Mouse (Mus musculus) layer of hippocampus, postnatal 10 days (tissue): ENCODE measurements around the gene Snap23. TPM values are rescaled to one million over a fixed set of nuclear protein-coding genes. Genes with fewer than 3 reads are reported as not detected.
A peak's percentile ranks its signal among the peaks of the same experiment; 100 is the strongest.

Experiments
- DNase-seq, 2 experiments: peaks; one replicate each; pipeline ENCODE4 v3.0.0; 2021; ENCODE audit warnings: low spot score in 2 of 2
- total RNA-seq, 2 experiments: library from RNA; stranded (reverse); gene quantifications; 2 replicates each; pipeline ENCODE4 v1.2.3; 2021

Snap23 gene
- total RNA-seq, 2 experiments from 2014 or later = 18.3 to 18.8 TPM

DNA sequence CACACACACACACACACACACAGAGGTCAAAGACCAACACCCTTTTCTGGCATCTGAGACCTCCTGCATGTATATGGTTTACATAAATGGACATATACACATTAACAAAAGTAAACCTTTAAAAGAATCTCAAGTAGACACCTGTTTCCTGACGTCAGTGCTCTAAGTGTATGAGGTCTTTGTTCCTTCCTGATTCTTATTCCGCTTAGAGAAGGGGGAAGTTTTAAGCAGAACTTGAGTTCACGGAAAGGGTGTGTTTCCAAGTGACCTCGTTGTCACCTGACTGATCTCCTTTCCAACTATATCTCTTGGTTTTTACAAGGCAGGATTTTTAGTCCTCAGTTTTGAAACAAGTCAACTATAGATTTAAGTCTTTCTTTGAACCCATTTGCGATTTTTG, 10.8 kb downstream of the Snap23 start:
- DNase-seq = no peak

DNA sequence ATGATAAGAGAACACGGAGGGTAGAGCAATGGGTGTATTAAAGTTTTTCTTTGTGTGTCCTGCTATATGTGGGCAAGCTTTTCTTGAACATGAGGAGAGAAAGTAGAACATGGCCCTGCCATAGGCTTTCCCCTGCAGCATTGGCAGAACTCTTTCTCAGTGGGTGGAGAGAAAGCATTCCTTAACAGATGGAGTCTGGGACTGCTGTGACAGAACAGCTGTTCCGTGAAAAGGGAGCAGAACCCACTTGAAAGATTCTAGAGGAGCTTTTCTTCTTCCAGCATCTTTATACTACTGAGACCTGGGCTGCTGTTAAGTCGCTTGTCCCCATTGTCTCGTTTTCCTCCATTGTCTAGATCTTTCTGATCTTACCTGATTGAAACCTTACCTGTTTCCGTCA, 22.3 kb downstream of the Snap23 start:
- no peak for DNase-seq

- DNase-seq = no peak
Measured at GRCm38 (mm10) chr2:120592227-120592626, 24.8 kb downstream of the Snap23 start.

DNA sequence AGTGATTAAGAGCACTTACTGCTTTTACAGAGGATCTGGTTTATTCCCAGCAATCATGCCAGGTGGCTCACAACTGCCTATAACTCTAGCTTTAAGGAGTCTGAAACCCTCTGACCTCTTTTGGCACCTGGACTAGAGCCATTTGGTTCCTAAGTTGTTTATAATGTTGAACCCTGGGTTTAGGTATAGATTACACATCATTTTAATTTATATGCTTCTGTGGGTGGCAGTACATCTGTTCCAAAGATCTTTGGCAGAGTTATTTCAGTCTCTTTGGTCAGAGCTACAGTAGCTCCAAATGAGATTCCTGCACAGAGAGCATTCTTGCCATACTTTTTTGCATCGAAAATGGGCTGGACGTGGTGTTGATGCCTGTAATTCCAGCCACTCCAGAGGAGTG, 30.3 kb downstream of the Snap23 start:
- DNase-seq = no peak

DNA sequence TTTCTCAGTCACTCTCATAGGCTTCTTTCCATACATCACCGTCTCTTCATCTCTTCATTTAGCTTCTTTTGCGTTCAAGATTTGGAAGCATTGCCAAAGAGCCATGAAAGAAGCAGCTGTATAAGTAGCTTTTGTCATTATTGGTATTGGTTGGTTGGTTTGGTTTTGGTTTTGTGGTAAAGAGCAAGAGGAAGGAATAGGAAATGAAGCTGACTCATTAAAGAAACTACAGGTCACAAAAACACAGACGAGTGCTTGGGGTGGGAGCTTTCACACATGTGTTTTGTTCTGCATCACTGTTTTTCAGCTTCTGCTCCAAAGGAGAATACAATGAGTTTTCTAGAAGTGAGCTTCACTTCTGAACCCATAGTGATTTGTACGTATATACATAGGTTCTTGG, 32.0 kb downstream of the Snap23 start:
- DNase-seq = no peak

- no peak for DNase-seq
Measured at GRCm38 (mm10) chr2:120606021-120606690, 38.7 kb downstream of the Snap23 start.

DNA sequence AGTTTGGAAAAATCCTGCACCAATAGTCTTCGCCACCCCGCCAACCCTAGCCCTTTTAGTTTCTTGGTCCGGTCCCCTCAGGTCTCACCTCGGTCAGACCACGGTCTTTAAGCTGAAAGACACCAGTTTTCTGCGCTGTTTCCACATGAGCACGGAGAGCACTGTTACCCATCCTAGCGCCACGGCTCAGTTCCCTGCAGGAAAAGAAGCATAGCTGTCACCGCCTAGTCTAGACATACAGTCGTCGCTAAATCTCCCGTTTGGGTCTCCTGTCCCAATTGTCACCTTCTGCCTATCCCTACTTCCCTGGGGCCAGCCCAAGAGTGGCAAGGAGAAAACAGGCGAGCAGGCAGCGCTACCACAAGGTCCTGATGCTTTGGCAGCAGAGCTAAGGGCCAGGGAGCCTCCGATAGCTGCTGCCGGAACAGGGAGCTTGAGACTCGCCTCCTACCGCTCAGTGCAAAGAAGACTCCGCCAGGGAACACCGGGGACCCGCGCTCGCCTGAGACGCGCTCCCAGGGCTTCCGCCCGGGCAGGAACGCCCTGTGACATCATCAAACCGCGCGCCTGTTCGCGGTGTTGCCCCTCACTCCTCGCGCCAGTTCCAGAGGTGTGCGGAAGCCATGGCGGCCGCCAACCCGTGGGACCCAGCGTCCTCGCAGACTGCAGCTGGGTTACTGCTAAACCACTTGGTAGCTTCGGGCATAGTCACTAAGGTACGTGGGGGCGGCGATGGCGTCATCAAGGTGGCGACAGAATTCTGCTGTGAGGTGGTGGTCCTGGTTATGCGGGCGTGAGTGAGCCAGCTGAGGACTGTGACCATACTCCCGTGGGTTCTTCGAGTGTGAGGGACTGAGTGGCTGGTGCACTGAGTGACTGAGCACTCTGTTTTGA, 41.6 kb downstream of the Snap23 start, which contains the start of the genes Haus2 and Lrrc57:
Gene Haus2 (plus strand): TSS at position 554 of the 894 bp plus-strand sequence.
Gene Lrrc57 (minus strand): TSS at position 691 of the 894 bp plus-strand sequence.
- DNase-seq = peak; percentile 93 to 94

- DNase-seq = no peak
Measured at GRCm38 (mm10) chr2:120616279-120617163, 49.0 kb downstream of the Snap23 start.

DNA sequence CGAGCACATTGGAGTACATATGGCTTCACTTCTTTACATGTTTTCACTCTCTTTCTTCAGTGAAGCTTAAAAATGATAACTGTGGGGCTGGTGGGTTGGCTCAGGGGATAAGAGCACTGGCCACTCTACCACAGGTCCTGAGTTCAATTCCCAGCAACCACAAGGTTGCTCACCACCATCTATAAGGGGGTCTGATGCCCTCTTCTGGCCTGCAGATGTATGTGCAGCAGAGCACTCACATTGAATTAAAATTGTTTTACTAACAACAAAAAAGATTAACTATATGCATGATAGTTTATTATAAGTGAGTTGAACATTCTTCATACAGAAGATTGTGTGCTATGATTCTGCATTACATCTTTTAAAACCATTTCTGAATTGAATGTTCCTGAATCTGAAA, 52.1 kb downstream of the Snap23 start:
- DNase-seq = no peak

DNA sequence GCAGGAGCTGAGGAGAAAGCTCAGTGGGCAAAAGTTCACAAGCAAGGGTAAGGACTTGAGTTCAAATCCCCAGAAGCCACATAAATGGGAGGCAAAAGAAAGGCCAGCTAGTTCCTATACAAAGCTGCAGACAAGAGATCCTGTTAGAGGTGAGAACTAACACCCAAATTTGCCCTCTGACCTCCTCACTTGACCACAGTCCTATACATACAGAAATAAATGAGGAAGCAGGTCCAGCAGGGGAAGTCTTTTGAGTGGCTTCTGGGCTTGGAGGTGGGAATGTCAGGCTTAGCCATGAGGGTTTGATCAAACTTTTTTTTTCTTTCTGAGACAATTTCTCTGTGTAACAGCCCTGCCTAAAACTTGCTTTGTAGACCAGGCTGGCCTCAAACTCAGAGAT, 55.4 kb downstream of the Snap23 start:
- no peak for DNase-seq

- no peak for DNase-seq
Measured at GRCm38 (mm10) chr2:120628076-120628865, 60.8 kb downstream of the Snap23 start.

DNA sequence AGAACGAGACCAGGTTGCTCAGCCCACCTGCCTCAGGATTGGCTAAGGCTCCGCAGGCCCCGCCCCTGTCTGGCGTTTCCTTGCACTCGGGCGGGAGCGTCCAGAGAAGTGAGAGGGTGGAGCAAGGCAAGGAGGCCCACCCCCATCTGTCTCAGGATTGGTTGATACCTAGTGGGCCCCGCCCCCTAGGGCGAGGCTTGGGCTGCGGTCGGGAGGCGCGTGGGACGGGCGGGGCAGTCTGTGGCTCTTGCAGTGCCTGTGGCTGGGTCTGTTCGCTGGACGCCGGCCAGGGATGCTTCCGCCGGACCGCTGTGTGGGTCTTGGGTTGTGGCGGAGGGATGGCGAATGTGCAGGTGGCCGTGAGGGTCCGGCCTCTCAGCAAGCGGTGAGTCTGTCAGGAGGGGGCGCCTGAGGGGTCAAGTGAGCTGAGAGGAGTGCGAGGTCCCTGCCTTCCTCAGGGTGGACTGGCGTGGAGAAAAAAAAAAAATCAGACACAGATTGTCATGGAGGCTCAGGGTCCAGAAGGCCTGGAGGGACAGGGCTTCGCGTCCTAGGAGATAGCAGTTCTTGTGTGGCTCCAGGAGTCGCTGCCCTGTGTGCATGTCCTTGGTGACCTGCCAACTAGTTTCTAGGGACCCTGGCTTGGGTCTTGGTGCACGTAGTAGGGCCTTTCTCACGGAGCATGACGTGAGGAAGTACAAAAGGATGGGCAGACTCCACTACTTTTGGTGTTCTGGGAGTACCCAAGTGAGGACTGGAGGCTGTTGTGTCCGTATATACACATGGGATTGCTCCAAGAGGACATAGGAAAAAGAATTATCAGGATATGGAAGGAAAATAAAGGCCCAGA, 61.6 kb downstream of the Snap23 start, which contains the start of gene Stard9:
Gene Stard9 (plus strand): TSS at position 236 of the 850 bp plus-strand sequence.
- DNase-seq = peak; percentile 94 to 97

DNA sequence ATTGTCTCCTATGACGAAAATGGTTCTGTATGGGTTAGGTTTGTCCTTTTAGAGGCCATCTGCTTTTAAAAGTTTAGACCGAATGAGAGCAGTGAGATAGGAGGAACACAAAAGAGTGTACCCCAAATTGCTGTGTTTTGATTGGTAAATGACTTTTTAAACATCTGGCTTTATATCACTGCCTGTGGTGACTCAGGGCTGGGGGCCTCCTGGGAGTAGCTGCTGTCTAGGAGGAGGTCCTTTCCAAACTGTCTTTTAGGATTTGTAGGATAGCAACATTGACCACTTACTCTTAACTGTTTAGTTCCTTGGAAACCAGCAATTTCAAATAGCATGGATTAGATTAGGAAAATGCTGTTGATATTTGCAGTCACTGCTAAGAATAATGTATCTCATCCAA, 62.8 kb downstream of the Snap23 start:
- no peak for DNase-seq

DNA sequence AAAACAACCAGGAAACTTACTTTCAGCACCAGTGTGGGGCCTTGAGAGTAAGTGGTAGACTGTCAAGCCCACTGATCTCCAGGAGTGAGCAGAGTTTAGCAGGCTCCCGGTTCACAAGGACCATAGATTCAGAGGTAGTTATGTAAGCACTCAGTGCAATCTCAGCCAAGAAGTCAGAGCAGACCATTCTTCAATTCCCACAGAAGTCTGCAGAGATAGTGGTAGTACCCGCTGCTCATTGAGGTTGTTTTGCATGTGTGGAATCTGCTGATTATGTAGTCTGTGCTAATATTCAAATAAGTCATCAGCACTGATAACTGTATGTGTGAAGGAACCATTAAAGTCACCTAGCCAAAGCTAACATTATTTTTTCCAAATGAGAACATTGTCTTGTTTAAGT, 63.2 kb downstream of the Snap23 start:
- DNase-seq = no peak

GRCm38 (mm10) chr2:120631521-120631920, 64.0 kb downstream of the Snap23 start:
- no peak for DNase-seq

- no peak for DNase-seq
Measured at GRCm38 (mm10) chr2:120631957-120632356, 64.5 kb downstream of the Snap23 start.

DNA sequence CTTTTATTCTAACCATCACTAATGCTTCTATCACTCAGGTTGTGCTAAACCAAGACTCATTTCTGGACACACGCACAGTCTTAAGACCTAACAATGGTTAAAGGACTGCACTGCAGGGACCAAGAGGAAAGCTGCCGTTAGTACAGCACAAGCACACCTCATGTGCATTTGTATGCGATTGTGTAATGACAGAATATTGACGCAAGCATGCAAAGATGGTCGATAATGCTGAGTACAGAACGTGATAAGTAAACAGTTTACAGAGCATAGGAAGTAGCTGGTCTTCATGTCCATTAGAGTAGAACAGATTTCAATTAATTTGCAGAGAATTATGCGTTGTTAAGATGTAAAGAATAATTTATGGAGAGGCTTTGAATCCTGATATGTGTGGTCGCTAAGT, 73.4 kb downstream of the Snap23 start:
- no peak for DNase-seq

DNA sequence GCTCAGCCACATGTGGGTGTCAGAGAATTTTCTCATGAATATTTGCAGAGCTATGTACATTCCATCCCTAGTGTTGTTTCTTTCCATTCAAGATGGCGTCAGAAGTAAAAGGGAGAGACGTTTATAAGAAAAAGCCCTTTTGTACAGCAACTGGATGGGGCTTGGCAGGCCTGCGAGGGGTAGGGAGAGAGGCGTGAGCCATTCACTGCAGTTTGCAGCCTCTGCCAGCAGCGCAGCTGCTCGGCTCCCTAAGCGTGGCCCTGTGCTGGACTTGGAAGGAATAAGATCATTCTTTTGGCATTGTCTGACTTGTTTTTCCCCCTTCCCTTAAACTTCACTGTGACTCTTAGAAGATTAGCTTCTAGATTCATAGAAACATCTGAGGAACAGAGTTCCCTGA, 76.4 kb downstream of the Snap23 start:
- DNase-seq = peak in 1 of 2 experiments; percentile 35

- no peak for DNase-seq
Measured at GRCm38 (mm10) chr2:120646777-120647176, 79.3 kb downstream of the Snap23 start.
